Mouse (Mus musculus) spleen, postnatal 36 days (tissue): Measurements from ENCODE around the gene Efhd2.

Source experiments
- DNase-seq, 2 experiments: peaks; one replicate each; pipeline ENCODE4 v3.0.0; 2022; ENCODE audit warnings: low spot score in 2 of 2, mixed read lengths in 1 of 2

Efhd2 gene

DNA sequence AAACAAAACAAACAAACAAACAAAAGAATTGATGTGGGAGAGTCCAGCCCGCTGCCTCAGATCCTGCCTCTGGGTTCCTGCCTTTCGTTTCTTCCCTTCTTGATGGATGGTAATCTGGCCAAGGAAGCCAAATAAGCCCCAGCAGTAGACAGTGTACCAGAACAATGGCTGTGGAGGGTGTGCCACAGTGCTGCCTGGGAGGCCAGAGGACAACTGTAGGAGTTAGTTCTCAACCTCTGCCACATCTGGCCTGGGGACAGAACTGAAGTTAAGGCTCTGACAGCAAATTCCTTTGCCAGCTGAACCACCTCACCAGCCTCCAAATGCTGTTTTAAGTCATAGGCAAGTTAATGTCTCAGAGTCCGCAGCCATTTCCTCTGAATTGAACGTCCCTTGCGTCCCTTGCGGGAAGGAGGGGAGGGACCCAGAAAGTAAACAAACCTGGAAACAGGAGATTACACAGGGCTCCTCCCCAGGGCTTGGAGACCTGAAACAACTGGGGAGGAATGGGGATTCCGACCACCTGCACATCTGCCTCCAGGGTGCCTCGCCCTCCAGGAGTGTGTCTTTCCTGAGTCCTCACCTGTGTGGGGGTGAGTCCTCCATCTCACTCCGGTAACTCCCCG, 6.7 kb upstream of the Efhd2 start:
- DNase-seq, result no peak

DNA sequence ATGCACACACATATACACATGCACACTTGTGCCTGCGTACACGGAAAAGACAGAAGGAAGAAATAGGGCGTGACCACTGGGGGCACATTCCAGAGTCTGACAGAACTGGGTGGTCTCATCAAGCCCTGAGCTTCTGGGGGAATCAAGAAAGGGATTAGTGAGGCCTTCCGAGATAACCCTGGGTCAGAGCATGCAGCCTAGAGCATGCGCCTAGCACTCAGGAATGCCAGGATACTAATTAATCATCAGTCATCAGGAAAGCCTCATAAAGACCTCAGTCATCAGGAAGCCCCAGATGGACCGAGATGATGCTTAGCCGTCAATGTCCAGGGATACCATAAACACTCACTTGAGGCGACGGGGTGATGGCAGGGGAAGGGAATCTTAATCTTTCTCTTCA, 5.2 kb upstream of the Efhd2 start:
- no peak for DNase-seq

DNA sequence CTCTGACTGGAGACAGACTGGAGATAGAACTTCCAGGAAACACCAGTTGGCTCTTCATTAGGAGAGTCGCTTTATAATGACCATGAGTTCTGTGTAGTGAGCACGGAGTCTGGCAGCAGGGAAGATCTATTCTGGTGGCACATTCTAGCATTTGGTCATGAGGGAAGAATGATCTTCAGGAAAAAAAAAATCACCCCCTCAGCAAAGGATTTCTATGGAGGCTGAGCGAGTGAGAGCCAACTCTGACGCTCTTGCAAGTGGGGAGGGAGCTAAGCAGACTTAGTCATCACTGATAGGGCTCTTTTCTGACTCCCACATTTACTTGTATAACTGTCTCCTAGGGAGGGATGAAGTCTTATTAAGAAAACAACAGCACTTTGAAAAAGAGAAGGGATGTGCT, 4.4 kb upstream of the Efhd2 start:
- no peak for DNase-seq

DNA sequence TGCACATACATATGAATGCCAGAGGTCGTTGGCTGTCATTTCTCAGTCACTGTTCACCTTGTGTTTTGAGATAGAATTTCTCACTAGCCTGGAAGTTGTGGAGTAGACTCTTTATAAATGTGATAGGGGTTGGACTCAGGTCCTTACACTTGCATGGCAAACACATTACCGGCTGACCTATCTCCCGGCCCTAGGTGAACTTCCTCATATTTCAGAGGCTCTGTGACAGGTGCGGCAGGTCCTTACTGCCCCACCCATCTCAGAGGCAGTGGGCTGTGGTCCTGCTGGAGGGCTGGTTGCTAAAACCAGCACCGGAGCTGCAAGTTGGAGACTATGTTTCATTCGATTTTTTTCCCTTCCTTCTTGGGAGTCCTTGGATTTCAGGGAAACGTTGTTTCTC, 3.9 kb upstream of the Efhd2 start:
- no peak for DNase-seq

DNA sequence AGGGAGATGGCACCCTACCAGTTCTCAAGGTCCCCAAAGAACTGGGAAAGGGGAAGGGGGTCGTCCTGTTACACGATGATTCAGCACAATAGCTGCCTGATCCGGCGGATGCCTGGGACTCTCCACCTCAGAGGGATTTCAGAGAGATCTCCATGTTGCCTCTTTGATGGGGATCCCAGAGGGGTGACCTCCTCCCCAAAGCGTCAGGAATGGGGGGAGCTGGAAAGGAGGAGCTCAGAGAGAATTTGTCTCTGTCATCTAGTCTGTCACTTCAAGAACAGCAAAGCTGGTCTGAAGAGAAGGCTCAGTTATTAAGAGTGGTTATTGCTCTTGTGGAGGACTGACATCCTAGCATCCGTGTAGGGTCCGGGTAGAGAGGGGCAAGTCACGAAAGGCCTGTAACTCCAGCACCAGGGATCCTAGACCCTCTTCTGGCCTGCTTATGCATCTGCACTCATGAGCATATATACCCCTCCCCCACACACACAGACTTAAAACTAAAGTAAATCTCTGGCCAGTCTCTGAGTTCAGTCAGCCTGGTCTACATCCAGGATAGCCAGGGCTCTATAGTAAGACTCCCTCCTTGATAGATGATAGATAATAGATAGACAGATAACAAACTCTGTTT, 875 bp upstream of the Efhd2 start:
- no peak for DNase-seq

DNA sequence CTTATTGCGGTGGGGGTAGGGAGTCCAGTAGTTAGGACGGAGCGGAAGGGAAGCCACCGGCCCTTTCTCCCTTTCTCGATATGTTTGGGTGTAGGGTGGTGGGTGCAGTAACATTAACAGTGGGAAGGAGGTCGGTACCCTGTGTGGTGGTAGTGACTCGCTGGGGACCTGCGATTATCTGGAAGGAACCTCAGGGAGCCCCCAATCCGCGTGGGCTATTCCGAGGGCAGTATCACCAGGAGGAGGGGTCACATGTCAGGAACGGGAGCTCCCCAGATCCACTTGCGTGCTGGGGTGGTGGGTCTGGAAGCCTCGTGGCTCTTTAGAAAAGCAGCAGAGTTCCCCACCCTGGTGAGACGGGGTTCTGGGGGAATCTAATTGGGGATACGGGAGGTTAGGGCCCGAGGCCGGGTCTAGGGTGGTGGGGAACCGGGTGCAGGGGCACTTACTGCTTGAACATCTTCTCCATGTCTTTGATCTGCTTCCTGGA, 564 bp downstream of the Efhd2 start:
- DNase-seq, result no peak

DNA sequence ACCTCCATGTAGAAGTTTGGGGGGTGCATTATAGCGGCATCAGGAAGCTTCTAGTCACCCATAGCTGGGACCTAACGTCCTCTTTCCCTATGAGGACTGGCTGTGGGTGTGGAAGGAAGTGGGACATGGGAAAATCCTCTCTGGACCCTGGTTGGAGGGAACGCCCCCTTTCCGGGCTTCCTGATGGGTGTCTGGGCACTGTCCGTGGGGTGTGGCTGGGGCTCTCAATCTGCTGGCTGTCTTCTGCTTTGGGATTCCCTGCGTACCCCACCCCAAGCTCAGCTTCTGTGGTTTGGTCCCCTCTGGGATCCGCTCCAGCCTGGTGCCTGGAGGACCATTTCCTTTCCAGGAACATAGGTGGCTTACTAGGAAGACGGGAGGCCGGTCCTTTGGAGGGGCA, 1.7 kb downstream of the Efhd2 start:
- DNase-seq, result no peak

DNA sequence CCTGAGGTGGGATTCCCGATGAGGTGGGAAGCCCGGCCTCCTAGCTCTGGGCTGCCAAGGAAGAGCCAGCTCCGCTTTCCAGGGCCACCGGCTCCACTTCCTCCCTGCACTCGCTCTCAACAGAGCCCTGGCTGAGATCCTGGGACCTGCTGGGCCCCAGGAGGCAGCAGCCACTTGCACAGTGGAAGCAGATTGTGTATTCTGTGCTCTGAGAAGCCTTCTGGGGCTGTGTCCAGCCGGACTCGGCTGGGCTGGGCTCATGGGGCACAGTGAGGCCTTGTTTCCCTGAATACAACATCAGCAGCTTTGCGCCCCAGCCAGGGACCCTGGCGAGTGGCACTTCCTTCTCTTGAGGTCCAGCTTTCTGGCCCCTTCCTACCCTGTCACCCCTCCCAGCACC, 2.8 kb downstream of the Efhd2 start:
- DNase-seq, result no peak

DNA sequence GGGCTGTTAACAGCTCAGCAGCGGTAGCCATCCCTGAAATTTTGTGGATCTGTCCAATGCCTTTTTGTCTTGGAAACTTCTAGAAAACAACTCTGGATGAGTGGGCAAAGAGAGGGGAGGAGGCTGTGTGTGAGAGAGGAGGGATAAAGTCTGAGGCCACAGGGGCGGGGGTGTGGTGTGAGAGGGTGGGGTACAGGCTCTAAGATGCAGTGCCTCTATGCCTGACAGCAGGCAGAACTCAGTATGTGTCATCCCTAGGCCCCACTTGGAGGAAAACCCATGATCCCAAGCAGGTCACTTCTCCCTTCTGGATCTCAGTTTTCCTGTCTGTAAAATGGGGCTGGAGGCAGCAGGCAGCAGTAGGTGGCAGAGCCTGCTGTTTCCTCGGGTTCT, 3.4 kb downstream of the Efhd2 start:
- no peak for DNase-seq

DNA sequence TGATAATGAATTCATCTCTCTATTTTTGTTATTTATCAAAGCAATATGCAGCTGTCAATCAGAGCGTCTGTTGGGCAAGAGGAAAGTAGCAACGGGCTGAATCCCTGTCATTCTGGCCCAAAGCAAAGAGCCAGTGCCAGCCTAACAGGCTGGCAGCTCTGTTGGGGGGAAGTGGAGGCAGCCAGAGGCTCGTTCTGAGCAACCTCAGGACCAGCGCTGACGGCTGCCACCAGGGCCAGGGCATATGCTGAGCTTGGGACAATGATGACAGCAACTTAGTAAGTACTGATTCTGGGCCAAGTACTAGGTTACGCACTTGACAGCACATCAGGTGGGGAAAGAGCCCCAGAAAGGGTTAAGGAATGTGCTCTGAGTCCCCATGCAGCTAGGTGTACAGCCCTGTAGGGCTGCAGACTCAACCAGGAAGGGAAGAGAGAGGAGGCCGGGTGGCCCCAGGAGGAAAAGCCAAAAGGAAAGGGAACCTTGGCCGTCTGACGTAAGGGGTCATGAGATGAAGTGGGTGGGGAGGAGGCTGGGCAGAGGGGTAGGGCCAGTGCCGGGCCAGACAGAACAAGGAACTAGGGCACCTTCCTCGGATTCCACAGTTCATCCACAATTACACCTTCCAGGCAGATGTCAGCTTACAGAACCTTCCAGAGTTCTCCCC, 3.9 kb downstream of the Efhd2 start:
- peak; percentile 36 to 47 for DNase-seq

DNA sequence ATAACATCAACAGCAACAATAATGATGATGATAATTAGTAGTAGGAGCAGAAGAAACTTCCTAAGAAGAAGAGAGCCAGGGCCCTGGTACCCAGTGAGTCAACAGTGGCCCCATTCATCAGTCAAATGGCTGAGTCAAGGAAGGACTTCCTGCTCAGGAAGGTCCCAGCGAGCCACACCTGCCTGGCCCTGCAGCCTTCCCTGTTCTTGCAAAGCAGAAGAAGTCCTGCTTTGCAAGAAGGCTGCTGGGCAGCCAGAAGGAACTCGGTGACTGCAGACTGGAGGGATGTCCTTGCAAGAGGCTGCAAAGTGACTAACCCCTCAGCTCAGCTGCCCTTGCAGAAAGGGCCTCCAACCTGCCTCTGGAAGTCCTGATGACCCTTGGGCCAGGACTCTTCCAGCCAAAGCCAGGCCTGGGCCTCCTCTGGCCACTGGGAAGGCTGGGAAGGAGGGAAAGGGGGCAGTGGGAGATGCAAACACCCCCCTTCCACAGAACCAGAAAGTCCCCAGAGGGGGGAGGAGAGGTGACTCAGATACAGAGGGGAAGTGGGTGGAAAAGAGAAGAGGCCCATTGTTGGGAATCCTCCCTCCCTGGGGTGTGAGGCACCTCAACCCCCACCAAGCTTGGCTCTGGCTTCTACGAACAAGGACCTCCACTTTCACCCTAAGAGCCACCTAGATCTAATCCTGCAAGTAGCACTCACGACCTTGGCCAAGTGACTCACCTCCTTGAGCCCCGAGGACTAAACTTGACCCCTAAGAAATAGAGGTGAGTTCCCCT, 5.1 kb downstream of the Efhd2 start:
- DNase-seq, result no peak

DNA sequence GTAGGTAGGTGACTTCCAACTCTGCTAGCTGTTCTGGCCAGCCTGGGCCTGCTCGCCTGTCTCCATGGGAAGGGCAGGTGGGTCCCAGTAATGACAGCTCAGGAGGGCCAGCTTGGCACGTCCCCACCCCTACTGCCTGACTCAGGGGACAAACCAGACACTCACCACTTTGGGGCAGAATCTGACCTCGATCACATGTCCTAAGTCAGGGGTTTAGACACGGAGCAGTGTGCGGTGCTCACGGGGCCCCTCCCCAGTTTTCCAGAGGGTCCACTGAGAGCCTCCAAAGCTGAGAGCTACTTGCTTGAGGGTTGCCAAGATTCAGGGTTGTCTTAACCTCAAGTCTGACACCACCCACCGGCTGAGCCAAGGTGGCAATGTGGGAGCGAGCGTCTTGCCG, 6.7 kb downstream of the Efhd2 start:
- no peak for DNase-seq

DNA sequence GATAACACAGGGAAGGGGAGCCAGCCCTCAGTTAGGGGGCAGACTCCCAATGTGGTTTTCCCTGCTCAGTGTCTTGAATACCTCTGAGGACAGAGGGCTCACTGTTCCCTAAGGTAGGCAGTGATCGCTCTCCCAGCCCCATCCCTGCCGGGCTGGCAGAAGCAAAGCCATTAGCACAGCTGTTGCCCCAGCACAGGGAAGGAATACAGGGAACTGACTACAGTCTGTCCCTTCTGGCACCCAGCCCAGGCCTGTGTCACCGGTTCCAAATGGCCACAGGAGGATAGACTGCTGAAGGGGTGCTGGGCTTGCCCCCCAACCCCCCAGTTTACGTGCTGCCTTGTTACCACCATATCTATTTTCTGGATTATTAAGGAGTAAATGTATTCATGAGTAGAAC, 7.2 kb downstream of the Efhd2 start:
- no peak for DNase-seq

DNA sequence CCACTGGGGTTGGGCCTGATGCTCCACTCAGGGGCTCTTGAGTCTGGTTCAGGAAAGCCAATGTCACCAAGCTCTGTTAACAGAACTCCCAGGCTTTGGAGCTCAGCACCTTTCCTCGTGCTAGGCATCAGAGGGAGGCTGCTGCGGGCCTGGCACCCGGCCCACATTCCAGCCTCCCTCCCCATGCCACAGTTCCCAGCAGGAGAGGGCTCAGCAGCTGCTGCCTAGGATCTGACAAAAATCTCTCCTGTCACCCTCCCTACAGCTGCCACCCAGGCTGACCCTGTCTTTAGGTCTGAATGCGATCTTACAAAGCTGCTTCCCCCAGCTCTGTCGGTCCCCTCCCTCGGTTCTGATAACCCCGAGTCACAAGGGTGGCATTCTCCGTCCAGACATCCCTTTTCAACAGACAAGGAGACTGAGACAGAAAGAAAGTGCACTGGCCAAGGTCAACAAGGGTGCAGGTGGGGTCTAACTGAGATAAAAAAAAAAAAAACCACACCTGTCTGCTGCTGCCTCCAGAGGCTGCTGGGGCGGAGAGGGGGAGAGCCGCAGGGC, 7.7 kb downstream of the Efhd2 start:
- DNase-seq, result no peak

DNA sequence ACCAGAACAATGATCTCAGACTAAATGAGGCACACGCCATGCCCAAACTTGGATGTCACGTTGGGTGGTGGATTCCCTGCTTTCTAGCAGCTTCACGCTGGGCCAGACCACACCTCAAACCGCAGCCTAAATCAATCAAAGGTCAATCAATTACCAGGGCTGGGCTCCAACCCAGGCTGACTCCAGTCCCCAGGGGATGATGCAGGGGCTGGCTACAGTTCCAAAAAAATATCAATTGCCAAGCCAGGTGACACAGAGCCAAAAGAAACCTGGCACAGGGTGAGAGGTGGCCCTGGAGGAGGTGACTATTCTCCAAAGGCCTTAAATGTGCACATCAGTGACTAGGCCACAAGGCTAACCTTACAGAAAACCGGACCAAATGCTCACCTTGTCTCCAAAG, 9.1 kb downstream of the Efhd2 start:
- DNase-seq, result no peak

DNA sequence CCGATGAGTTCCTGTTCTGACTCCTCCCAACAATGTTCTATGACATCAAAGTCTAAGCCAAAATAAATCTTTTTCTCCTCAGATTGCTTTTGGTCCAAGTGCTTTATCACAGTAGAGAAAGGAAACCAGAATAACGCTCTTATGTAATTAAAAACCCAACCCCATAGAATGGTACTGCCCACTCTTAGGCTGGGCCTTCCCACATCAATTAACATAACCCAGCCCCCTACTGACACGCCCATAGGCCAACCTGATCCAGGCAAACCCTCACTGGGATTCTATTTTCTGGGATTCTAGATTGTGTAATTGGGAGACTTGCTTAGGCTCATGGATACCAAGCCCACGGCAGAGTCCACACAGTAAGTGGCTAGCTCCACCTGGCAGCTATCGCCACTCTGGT, 9.7 kb downstream of the Efhd2 start:
- DNase-seq, result no peak

DNA sequence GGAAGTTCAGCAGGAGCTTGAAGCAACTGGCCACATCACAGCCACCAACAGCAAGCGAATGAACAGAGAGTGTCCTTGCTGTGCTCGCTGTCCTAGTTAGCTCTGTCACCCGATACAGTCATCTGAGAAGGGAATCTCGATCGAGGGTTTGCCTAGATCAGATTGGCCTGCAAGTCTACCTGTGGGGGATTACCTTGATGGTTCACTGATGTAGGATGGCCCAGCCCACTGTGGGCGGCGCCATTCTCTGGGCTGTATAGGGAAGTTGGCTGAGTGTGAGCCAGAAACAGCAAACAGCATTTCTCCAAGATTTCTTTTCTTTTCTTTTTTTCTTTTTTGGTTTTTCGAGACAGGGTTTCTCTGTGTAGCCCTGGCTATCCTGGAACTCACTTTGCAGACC, 10.2 kb downstream of the Efhd2 start:
- DNase-seq, result no peak

DNA sequence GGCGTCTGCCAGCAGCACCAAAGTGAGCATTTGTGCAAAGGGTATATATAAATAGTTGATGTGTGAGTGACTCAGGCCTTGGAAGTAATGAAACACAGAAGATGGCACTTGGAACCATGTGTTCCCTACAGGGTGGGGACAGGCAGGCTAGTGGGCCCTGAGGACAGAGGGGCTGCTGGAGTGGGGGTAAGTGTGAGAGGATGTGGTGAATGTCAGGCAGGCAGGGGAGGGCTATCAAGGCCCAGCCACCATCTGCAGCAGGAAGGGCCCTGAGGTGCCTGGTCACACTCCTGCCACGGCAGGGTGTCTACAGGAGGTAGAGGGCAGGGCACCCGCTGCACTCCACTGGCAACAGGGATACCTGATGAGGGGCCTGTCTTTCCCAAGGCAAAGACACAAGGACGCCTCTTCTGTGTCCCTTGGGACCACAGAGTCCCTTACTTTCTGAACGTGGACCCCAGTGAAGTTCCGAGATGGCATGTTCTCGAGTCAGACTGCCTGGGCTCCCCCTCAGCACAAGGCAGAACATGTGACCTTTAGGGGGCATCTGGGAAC, 10.9 kb downstream of the Efhd2 start:
- no peak for DNase-seq

DNA sequence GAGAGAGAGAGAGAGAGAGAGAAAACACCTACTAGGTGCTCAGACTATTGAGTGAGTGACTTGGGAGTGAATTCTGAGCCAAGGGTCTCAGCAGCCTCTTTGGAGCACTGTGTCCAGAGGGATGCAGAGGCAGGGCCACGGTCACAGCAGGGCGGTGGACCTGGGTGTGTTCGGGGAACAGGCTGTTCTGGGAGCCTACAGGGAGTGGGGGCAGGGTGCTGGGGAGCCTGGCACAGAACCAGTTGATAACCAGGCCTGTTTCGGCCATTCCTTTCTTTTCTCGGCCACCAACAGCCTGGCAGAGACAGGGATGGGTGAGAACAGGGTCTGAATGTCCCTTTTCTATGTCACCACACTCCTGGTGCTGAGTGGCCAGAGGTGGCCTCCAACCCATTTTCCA, 11.9 kb downstream of the Efhd2 start:
- DNase-seq, result no peak

DNA sequence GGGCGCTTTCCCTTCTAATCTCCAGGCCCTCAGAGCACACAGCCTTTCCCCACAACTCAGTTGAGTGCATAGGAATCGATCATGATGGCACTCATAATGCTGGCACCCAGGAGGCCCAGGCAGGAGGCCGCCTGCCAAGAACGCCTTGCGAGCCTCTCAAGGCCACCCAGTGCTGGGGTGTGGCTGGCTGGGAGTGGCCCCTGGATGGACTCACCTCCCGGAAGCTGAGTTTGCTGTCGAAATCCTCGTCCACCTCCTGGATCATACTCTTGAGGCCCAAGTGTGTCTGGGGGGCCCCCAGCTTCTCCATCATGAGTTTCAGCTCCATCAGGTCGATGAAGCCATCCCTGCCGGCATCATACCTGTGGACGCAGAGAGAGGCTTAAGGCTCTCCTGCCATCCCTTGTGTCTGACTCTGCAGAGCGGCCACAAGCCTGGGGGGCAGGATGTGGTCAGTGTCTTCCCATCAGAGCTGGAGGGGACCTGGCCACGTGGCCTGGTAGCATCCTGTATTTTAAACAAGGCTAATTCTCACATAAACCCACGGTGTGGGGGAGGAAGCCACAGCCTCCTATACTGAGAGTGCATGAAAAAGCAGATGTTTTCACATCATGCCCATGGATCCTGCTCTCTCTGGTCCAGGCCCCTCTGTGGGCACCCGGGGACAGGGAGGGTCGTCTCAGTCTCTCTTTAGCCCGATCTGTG, 13.0 kb downstream of the Efhd2 start:
- DNase-seq, result no peak

DNA sequence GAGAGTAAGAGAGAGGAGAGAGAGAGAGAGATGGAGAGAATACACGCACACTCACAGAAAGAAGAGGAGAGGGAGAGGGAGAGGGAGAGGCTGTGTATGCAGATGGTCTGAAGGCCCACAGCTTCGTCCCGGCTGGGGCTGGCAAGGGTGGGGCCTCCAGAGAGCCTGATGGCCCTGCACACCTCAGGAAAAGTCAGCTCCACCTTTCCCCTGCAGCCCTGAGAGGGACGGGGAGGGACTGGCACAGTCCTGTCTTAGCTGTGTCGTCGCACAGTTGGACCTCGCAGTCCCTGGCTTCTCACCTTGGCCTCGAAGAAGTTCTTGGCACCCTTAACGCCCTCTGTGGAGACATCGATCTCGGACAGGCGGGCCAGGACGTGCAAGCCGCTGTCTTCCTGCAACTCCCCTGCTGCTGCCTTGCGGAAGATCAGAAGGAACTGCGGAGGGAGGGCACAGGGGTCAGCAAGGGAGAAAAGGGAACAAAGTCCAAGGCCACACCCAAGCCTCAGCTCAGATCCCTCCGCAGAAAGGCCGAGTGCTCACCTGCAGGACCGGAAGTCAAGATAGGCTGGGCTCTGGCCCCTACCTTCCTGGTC, 14.4 kb downstream of the Efhd2 start:
- no peak for DNase-seq
